Mouse (Mus musculus): ENCODE results near the gene Mbnl1. TPM values are rescaled to one million over a fixed set of nuclear protein-coding genes. Genes with fewer than 3 reads are reported as not detected.

Mbnl1 gene
- polyA plus RNA-seq, 1 experiment from 2014 or later: 83.6 TPM

GRCm38 (mm10) chr3:60513337-60513736, 40.7 kb downstream of the Mbnl1 start:
- no peak overlapping the region for H3K27ac ChIP-seq (ENCODE audit: low read length)
- WGBS: 53% methylated on average over 7 of the region's 7 CpGs
- H3K27me3 ChIP-seq (ENCODE audit: insufficient read depth, low read length): no peaks in the 10 kb centered on the region
- no peak for ATAC-seq (ENCODE audit: low FRiP score, low TSS enrichment)
- peaks cover 22% of the 10 kb centered on the region; the same call in 1 of the 2 replicates for H3K4me1 ChIP-seq (ENCODE audit: insufficient read depth, low read length)
- H3K9me3 ChIP-seq (ENCODE audit: low read length): no peaks in the 10 kb centered on the region
- H3K9ac ChIP-seq (replicated peaks; ENCODE audit: low read length): no peak overlapping the region
- H3K4me3 ChIP-seq (ENCODE audit: low read length): no peak overlapping the region
- H3K36me3 ChIP-seq (ENCODE audit: insufficient read depth, low read length): no peaks in the 10 kb centered on the region
- no peak overlapping the region for H3K4me2 ChIP-seq (replicated peaks; ENCODE audit: low read depth, low read length)

- Histone ChIP-seq H3K4me1 (ENCODE audit: insufficient read depth, low read length) (peaks cover 24% of the 10 kb centered on the region), H3K27me3 (ENCODE audit: insufficient read depth, low read length) (no peaks in the 10 kb centered on the region), H3K27ac (ENCODE audit: low read length) (no peak overlapping the region)
These were observed 41.1 kb downstream of the Mbnl1 start for GRCm38 (mm10) chr3:60513746-60514145.

GRCm38 (mm10) chr3:60515430-60515829, 42.8 kb downstream of the Mbnl1 start:
- Histone ChIP-seq H3K4me2 (replicated peaks; ENCODE audit: low read depth, low read length) (no peak overlapping the region), H3K9ac (replicated peaks; ENCODE audit: low read length) (no peak overlapping the region), H3K27ac (ENCODE audit: low read length) (no peak overlapping the region), H3K27me3 (ENCODE audit: insufficient read depth, low read length) (no peaks in the 10 kb centered on the region), H3K9me3 (ENCODE audit: low read length) (no peaks in the 10 kb centered on the region), H3K36me3 (ENCODE audit: insufficient read depth, low read length) (no peaks in the 10 kb centered on the region), H3K4me1 (ENCODE audit: insufficient read depth, low read length) (peaks cover 25% of the 10 kb centered on the region), H3K4me3 (ENCODE audit: low read length) (no peak overlapping the region)
- ATAC-seq (ENCODE audit: low FRiP score, low TSS enrichment): no peak

More at GRCm38 (mm10) chr3:60513746-60514145, 41.1 kb downstream of the Mbnl1 start:
- WGBS: 70% methylated on average over 2 of the region's 2 CpGs
- Histone ChIP-seq H3K36me3 (ENCODE audit: insufficient read depth, low read length) (no peaks in the 10 kb centered on the region), H3K9ac (replicated peaks; ENCODE audit: low read length) (no peak overlapping the region), H3K9me3 (ENCODE audit: low read length) (no peaks in the 10 kb centered on the region), H3K4me3 (ENCODE audit: low read length) (no peak overlapping the region), H3K4me2 (replicated peaks; ENCODE audit: low read depth, low read length) (no peak overlapping the region)
- no peak for ATAC-seq (ENCODE audit: low FRiP score, low TSS enrichment)

- Histone ChIP-seq H3K9ac (replicated peaks; ENCODE audit: low read length) (peak overlapping the region; percentile 8; the same call in 1 of the 2 replicates), H3K9me3 (ENCODE audit: low read length) (no peaks in the 10 kb centered on the region), H3K4me3 (ENCODE audit: low read length) (no peak overlapping the region), H3K27me3 (ENCODE audit: insufficient read depth, low read length) (no peaks in the 10 kb centered on the region), H3K4me2 (replicated peaks; ENCODE audit: low read depth, low read length) (no peak overlapping the region; the same call in 1 of the 2 replicates), H3K27ac (ENCODE audit: low read length) (no peak overlapping the region), H3K4me1 (ENCODE audit: insufficient read depth, low read length) (peaks cover 25% of the 10 kb centered on the region), H3K36me3 (ENCODE audit: insufficient read depth, low read length) (no peaks in the 10 kb centered on the region)
- WGBS: 36% methylated on average over 12 of the region's 12 CpGs
- peak; percentile 69; the same call in 1 of the 2 replicates for ATAC-seq (ENCODE audit: low FRiP score, low TSS enrichment)
These were observed 43.5 kb downstream of the Mbnl1 start for GRCm38 (mm10) chr3:60516054-60516674.

- H3K4me2 ChIP-seq (replicated peaks; ENCODE audit: low read depth, low read length): no peak overlapping the region
- H3K4me1 ChIP-seq (ENCODE audit: insufficient read depth, low read length): peaks cover 23% of the 10 kb centered on the region
- H3K27me3 ChIP-seq (ENCODE audit: insufficient read depth, low read length): no peaks in the 10 kb centered on the region
- H3K4me3 ChIP-seq (ENCODE audit: low read length): no peak overlapping the region
- ATAC-seq (ENCODE audit: low FRiP score, low TSS enrichment): peak; percentile 73
- WGBS: 50% methylated on average over 3 of the region's 3 CpGs
- H3K27ac ChIP-seq (ENCODE audit: low read length): no peak overlapping the region
- no peaks in the 10 kb centered on the region for H3K36me3 ChIP-seq (ENCODE audit: insufficient read depth, low read length)
- H3K9me3 ChIP-seq (ENCODE audit: low read length): no peaks in the 10 kb centered on the region
- H3K9ac ChIP-seq (replicated peaks; ENCODE audit: low read length): no peak overlapping the region
These were observed 44.7 kb downstream of the Mbnl1 start for GRCm38 (mm10) chr3:60517234-60517787.

DNA sequence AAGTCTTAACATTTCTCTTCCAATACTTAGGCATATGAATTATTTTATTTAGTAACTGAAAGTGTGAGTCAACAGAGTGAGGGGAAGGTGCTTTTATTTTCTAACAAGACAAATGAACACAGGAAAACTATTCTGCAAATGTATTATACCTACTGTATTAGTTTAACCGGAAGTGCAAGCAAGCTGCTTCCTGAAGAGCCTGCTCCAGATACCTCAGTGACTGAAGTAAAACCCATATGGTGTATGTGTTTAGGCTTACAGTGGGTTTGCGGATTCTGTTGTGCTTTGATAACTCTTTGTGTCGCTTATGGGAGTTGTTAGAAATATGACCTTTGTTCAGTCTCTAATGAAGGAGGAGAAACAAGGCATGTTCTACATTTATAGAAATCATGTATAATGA, 46.7 kb downstream of the Mbnl1 start:
- H3K36me3 ChIP-seq (ENCODE audit: insufficient read depth, low read length): no peaks in the 10 kb centered on the region
- H3K9ac ChIP-seq (replicated peaks; ENCODE audit: low read length): no peak overlapping the region
- no peaks in the 10 kb centered on the region for H3K27me3 ChIP-seq (ENCODE audit: insufficient read depth, low read length)
- no peak overlapping the region for H3K27ac ChIP-seq (ENCODE audit: low read length)
- H3K4me3 ChIP-seq (ENCODE audit: low read length): no peak overlapping the region
- peaks cover 23% of the 10 kb centered on the region for H3K4me1 ChIP-seq (ENCODE audit: insufficient read depth, low read length)
- no peak overlapping the region for H3K4me2 ChIP-seq (replicated peaks; ENCODE audit: low read depth, low read length)
- no peaks in the 10 kb centered on the region for H3K9me3 ChIP-seq (ENCODE audit: low read length)
- 66% methylated on average over 3 of the region's 3 CpGs for WGBS
- ATAC-seq (ENCODE audit: low FRiP score, low TSS enrichment): no peak

- WGBS: 76% methylated on average over 1 of the region's 1 CpGs
- no peaks in the 10 kb centered on the region for H3K9me3 ChIP-seq (ENCODE audit: low read length)
- no peak for ATAC-seq (ENCODE audit: low FRiP score, low TSS enrichment)
These were observed 51.5 kb downstream of the Mbnl1 start for GRCm38 (mm10) chr3:60524127-60524526.

GRCm38 (mm10) chr3:60531286-60531685, 58.7 kb downstream of the Mbnl1 start:
- Histone ChIP-seq H3K36me3 (ENCODE audit: insufficient read depth, low read length) (no peaks in the 10 kb centered on the region), H3K4me1 (ENCODE audit: insufficient read depth, low read length) (peaks cover 32% of the 10 kb centered on the region), H3K4me3 (ENCODE audit: low read length) (no peak overlapping the region), H3K4me2 (replicated peaks; ENCODE audit: low read depth, low read length) (peak overlapping the region; percentile 21; the same call in 1 of the 2 replicates), H3K27ac (ENCODE audit: low read length) (no peak overlapping the region), H3K27me3 (ENCODE audit: insufficient read depth, low read length) (no peaks in the 10 kb centered on the region), H3K9me3 (ENCODE audit: low read length) (no peaks in the 10 kb centered on the region), H3K9ac (replicated peaks; ENCODE audit: low read length) (no peak overlapping the region)
- no peak for ATAC-seq (ENCODE audit: low FRiP score, low TSS enrichment)
- 43% methylated on average over 5 of the region's 5 CpGs for WGBS

More at GRCm38 (mm10) chr3:60524127-60524526, 51.5 kb downstream of the Mbnl1 start:
- no peak overlapping the region for H3K4me3 ChIP-seq (ENCODE audit: low read length)
- H3K4me1 ChIP-seq (ENCODE audit: insufficient read depth, low read length): peaks cover 25% of the 10 kb centered on the region
- no peaks in the 10 kb centered on the region for H3K27me3 ChIP-seq (ENCODE audit: insufficient read depth, low read length)
- H3K9ac ChIP-seq (replicated peaks; ENCODE audit: low read length): no peak overlapping the region
- H3K27ac ChIP-seq (ENCODE audit: low read length): no peak overlapping the region
- H3K36me3 ChIP-seq (ENCODE audit: insufficient read depth, low read length): no peaks in the 10 kb centered on the region
- no peak overlapping the region for H3K4me2 ChIP-seq (replicated peaks; ENCODE audit: low read depth, low read length)

DNA sequence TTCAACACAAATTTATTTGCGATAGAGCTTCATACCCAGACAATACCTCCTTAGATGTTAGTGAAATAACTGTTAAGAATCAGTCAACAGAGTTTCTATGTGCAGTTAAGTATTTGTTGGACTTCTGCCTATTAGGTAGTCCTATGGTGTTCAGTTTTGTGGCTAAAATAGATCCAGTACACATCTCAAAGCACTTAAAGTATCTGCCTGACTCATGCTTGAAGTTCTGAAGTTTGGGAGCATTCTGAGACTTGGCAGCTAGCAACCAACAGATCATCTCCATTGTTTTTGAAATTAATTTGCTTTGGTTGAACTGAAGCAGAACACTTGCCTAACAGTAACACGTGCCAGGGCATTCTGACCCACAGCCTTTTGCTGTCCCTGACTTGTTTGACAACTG, 59.2 kb downstream of the Mbnl1 start:
- Histone ChIP-seq H3K36me3 (ENCODE audit: insufficient read depth, low read length) (no peaks in the 10 kb centered on the region), H3K4me1 (ENCODE audit: insufficient read depth, low read length) (peaks cover 27% of the 10 kb centered on the region; the same call in 1 of the 2 replicates), H3K4me3 (ENCODE audit: low read length) (no peak overlapping the region), H3K9ac (replicated peaks; ENCODE audit: low read length) (no peak overlapping the region), H3K9me3 (ENCODE audit: low read length) (no peaks in the 10 kb centered on the region), H3K27me3 (ENCODE audit: insufficient read depth, low read length) (no peaks in the 10 kb centered on the region), H3K27ac (ENCODE audit: low read length) (no peak overlapping the region; the same call in 1 of the 2 replicates), H3K4me2 (replicated peaks; ENCODE audit: low read depth, low read length) (no peak overlapping the region)
- 56% methylated on average over 2 of the region's 2 CpGs for WGBS
- no peak for ATAC-seq (ENCODE audit: low FRiP score, low TSS enrichment)

GRCm38 (mm10) chr3:60535224-60535623, 62.6 kb downstream of the Mbnl1 start:
- Histone ChIP-seq H3K4me2 (replicated peaks; ENCODE audit: low read depth, low read length) (no peak overlapping the region), H3K9me3 (ENCODE audit: low read length) (no peaks in the 10 kb centered on the region), H3K27me3 (ENCODE audit: insufficient read depth, low read length) (no peaks in the 10 kb centered on the region), H3K4me1 (ENCODE audit: insufficient read depth, low read length) (peaks cover 9% of the 10 kb centered on the region; the same call in 1 of the 2 replicates), H3K36me3 (ENCODE audit: insufficient read depth, low read length) (no peaks in the 10 kb centered on the region), H3K27ac (ENCODE audit: low read length) (no peak overlapping the region), H3K4me3 (ENCODE audit: low read length) (no peak overlapping the region), H3K9ac (replicated peaks; ENCODE audit: low read length) (no peak overlapping the region)
- 45% methylated on average over 3 of the region's 3 CpGs for WGBS
- ATAC-seq (ENCODE audit: low FRiP score, low TSS enrichment): no peak

All from kidney, embryonic 16.5 days (tissue).